Mouse (Mus musculus): Measurements from ENCODE around the gene Epgn. TPM values are rescaled to one million over a fixed set of nuclear protein-coding genes. Genes with fewer than 3 reads are reported as not detected.

The Epgn gene
- under 1 TPM; 0.36 to 0.44 TPM for total RNA-seq (2021)

- intact Hi-C loops (cut with DNase I), result no loop called here
- DNase-seq (ENCODE audit: low spot score), result no peak
These were observed at the start of gene Epgn for GRCm38 (mm10) chr5:91027164-91027563. Epgn (plus strand) TSS chr5:91027464.

GRCm38 (mm10) chr5:90980297-90980696 lies 47.0 kb upstream of the Epgn start:
- intact Hi-C loops (cut with DNase I), result no loop called here
- no peak for DNase-seq (ENCODE audit: low spot score)

- DNase-seq (ENCODE audit: low spot score), result no peak
- intact Hi-C loops (cut with DNase I), result no loop called here
These were observed 39.7 kb upstream of the Epgn start for GRCm38 (mm10) chr5:90987605-90988004.

GRCm38 (mm10) chr5:90988149-90988548 lies 39.1 kb upstream of the Epgn start:
- intact Hi-C loops (cut with DNase I), result no loop called here
- DNase-seq (ENCODE audit: low spot score), result no peak

GRCm38 (mm10) chr5:90988592-90988991 lies 38.7 kb upstream of the Epgn start:
- no peak for DNase-seq (ENCODE audit: low spot score)
- intact Hi-C loops (cut with DNase I), result no loop called here

GRCm38 (mm10) chr5:90999942-91000341 lies 27.3 kb upstream of the Epgn start:
- intact Hi-C loops (cut with DNase I), result no loop called here
- no peak for DNase-seq (ENCODE audit: low spot score)

- intact Hi-C loops (cut with DNase I), result no loop called here
- no peak for DNase-seq (ENCODE audit: low spot score)
These were observed 12.0 kb upstream of the Epgn start for GRCm38 (mm10) chr5:91015216-91015615.

GRCm38 (mm10) chr5:91023114-91023513 lies 4.2 kb upstream of the Epgn start:
- DNase-seq (ENCODE audit: low spot score), result no peak
- intact Hi-C loops (cut with DNase I), result no loop called here

GRCm38 (mm10) chr5:91027840-91028239 lies 576 bp downstream of the Epgn start:
- no peak for DNase-seq (ENCODE audit: low spot score)
- intact Hi-C loops (cut with DNase I), result no loop called here

- DNase-seq (ENCODE audit: low spot score), result no peak
- intact Hi-C loops (cut with DNase I), result no loop called here
These were observed 3.4 kb downstream of the Epgn start for GRCm38 (mm10) chr5:91030629-91031028.

- DNase-seq (ENCODE audit: low spot score), result no peak
- intact Hi-C loops (cut with DNase I), result no loop called here
These were observed 8.1 kb downstream of the Epgn start for GRCm38 (mm10) chr5:91035341-91035740.

- intact Hi-C loops (cut with DNase I), result no loop called here
- peak; percentile 4 for DNase-seq (ENCODE audit: low spot score)
These were observed 9.4 kb downstream of the Epgn start for GRCm38 (mm10) chr5:91036628-91037027.

GRCm38 (mm10) chr5:91037756-91038155 lies 10.5 kb downstream of the Epgn start:
- intact Hi-C loops (cut with DNase I), result no loop called here
- no peak for DNase-seq (ENCODE audit: low spot score)

- DNase-seq (ENCODE audit: low spot score), result no peak
- intact Hi-C loops (cut with DNase I), result no loop called here
These were observed 11.3 kb downstream of the Epgn start for GRCm38 (mm10) chr5:91038547-91038946.

- DNase-seq (ENCODE audit: low spot score), result no peak
- intact Hi-C loops (cut with DNase I), result no loop called here
These were observed 11.7 kb downstream of the Epgn start for GRCm38 (mm10) chr5:91038963-91039362.

GRCm38 (mm10) chr5:91047987-91048386 lies 20.7 kb downstream of the Epgn start:
- intact Hi-C loops (cut with DNase I), result no loop called here
- no peak for DNase-seq (ENCODE audit: low spot score)

- no peak for DNase-seq (ENCODE audit: low spot score)
- intact Hi-C loops (cut with DNase I), result no loop called here
These were observed 21.1 kb downstream of the Epgn start for GRCm38 (mm10) chr5:91048397-91048796.

- intact Hi-C loops (cut with DNase I), result no loop called here
- DNase-seq (ENCODE audit: low spot score), result no peak
These were observed 45.1 kb downstream of the Epgn start for GRCm38 (mm10) chr5:91072340-91072739.

GRCm38 (mm10) chr5:91073626-91074025 lies 46.4 kb downstream of the Epgn start:
- intact Hi-C loops (cut with DNase I), result no loop called here
- no peak for DNase-seq (ENCODE audit: low spot score)

GRCm38 (mm10) chr5:91074026-91074425 lies 46.8 kb downstream of the Epgn start:
- intact Hi-C loops (cut with DNase I), result no loop called here
- no peak for DNase-seq (ENCODE audit: low spot score)

GRCm38 (mm10) chr5:91074450-91074950 lies 47.2 kb downstream of the Epgn start, which contains the start of gene Ereg:
Ereg (plus strand) TSS chr5:91074622.
- no peak for DNase-seq (ENCODE audit: low spot score)
- intact Hi-C loops (cut with DNase I), result no loop called here

GRCm38 (mm10) chr5:91075021-91075420 lies 47.8 kb downstream of the Epgn start:
- DNase-seq (ENCODE audit: low spot score), result no peak
- intact Hi-C loops (cut with DNase I), result no loop called here

GRCm38 (mm10) chr5:91083016-91083415 lies 55.8 kb downstream of the Epgn start:
- no peak for DNase-seq (ENCODE audit: low spot score)
- intact Hi-C loops (cut with DNase I), result no loop called here

Measured in heart, postnatal 25 days (tissue).